Mouse (Mus musculus) spleen, adult 2 months (tissue): ENCODE results near the gene Zbtb24. TPM values are rescaled to one million over a fixed set of nuclear protein-coding genes. Genes with fewer than 3 reads are reported as not detected.

Source experiments
- DNase-seq, 2 experiments: peaks; one replicate each; pipeline versions ENCODE4 v3.0.0 to v3.0.0-alpha.2; 2012 to 2021; ENCODE audit warnings: low spot score in 2 of 2, low read depth in 1 of 2
- H3K27ac ChIP-seq: fragments of 200-500 bp; 2 replicates; pipeline ENCODE4 v1.5.1; 2012; ENCODE audit warnings: low read length, inconsistent platforms; ENCODE audit not compliant: insufficient read depth
- H3K27me3 ChIP-seq: fragments of 200-500 bp; 2 replicates; pipeline ENCODE4 v1.6.1; 2012; ENCODE audit warnings: mild to moderate bottlenecking, moderate library complexity, low read length, inconsistent platforms; ENCODE audit not compliant: control insufficient read depth, insufficient read depth
- H3K36me3 ChIP-seq: fragments of 200-500 bp; 2 replicates; pipeline ENCODE4 v1.6.1; 2012; ENCODE audit warnings: mild to moderate bottlenecking, low read length, inconsistent platforms; ENCODE audit not compliant: control insufficient read depth, insufficient read depth
- H3K4me1 ChIP-seq: fragments of 200-500 bp; 2 replicates; pipeline ENCODE4 v1.6.1; 2011; ENCODE audit warnings: inconsistent platforms; ENCODE audit not compliant: control insufficient read depth, insufficient read depth, insufficient read length
- H3K4me3 ChIP-seq: fragments of 200-500 bp; 2 replicates; pipeline ENCODE4 v1.5.1; 2011; ENCODE audit warnings: mild to moderate bottlenecking, inconsistent platforms; ENCODE audit not compliant: insufficient read depth, insufficient read length; ENCODE audit errors: extremely low read depth
- CTCF ChIP-seq: fragments of 200-500 bp; IDR thresholded peaks from 2 replicates; pipeline ENCODE4 v1.5.1; 2011; ENCODE audit warnings: mild to moderate bottlenecking, inconsistent platforms; ENCODE audit not compliant: insufficient read depth, insufficient read length, insufficient replicate concordance; ENCODE audit errors: extremely low read depth
- POLR2A ChIP-seq: fragments of 200-500 bp; IDR thresholded peaks from 2 replicates; pipeline ENCODE4 v1.6.1; 2011; ENCODE audit warnings: low read depth, low read length, inconsistent platforms
- WGBS: fragments of 180-500 bp; shearing (Covaris S2); methylation state at CpG from one replicate; pipeline ENCODE4 v1.1.7; 2018; 5-methylcytosine and 5-hydroxymethylcytosine counted together
- polyA plus RNA-seq: library from polyadenylated mRNA; depleted of rRNA; stranded (reverse); fragments of >200 nt; gene quantifications from 2 replicates; pipeline ENCODE4 v1.2.3, GENCODE M21; 2012

Zbtb24 gene
- polyA plus RNA-seq, 1 experiment, result 13.2 TPM

DNA sequence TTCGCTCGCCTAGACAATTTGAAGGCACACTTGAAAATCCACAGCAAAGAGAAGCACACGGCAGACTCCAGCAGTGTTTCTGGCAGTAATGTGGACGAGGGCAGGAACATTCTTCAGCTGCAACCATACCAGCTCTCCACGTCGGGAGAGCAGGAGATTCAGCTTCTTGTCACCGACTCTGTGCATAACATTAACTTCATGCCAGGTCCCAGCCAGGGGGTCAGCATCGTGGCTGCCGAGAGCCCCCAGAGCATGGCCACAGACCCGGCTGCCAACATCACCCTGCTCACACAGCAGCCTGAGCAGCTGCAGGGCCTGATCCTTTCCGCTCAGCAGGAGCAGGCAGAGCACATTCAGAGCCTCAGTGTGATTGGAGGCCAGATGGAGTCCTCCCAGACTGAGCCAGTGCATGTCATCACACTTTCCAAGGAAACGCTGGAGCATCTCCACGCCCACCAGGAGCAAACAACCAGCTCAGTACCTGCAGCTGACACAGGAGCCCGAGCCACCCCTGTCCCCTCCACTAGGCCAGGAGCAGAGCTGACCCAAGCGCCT lies 14.3 kb downstream of the Zbtb24 start:
- Histone ChIP-seq H3K27me3 (no peaks in the 10 kb centered on the region), H3K4me1 (no peaks in the 10 kb centered on the region), H3K36me3 (peaks cover 19% of the 10 kb centered on the region), H3K27ac (no peak overlapping the region), H3K4me3 (no peak overlapping the region)
- no peak for TF ChIP-seq CTCF
- no peak for TF ChIP-seq POLR2A
- DNase-seq, result no peak
- 91% methylated on average over 15 of the region's 15 CpGs for whole genome bisulfite sequencing

DNA sequence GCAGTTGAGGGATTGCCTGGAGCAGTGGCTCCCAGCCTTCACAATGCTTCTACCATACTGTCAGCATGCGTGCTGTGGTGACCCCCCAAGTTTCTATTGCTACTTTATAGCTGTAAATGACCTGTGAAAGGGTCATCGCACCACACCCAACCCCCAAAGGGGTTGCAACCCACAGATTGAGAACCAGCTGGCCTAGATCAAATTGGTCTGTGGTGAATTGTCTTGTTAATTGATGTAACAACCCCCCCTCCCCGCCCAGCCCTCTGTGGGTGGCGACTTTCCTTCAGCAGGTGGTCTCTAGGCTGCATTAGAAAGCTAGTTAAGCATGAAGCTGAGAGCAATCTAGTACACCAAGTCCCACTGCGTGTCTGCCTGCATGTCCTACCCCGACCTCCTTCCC lies 17.1 kb downstream of the Zbtb24 start:
- 91% methylated on average over 6 of the region's 6 CpGs for WGBS
- no peak for DNase-seq
- Histone ChIP-seq H3K27ac (no peak overlapping the region), H3K4me3 (no peak overlapping the region), H3K36me3 (peaks cover 16% of the 10 kb centered on the region), H3K27me3 (no peaks in the 10 kb centered on the region), H3K4me1 (no peaks in the 10 kb centered on the region)
- no peak for TF ChIP-seq CTCF
- TF ChIP-seq POLR2A, result no peak

DNA sequence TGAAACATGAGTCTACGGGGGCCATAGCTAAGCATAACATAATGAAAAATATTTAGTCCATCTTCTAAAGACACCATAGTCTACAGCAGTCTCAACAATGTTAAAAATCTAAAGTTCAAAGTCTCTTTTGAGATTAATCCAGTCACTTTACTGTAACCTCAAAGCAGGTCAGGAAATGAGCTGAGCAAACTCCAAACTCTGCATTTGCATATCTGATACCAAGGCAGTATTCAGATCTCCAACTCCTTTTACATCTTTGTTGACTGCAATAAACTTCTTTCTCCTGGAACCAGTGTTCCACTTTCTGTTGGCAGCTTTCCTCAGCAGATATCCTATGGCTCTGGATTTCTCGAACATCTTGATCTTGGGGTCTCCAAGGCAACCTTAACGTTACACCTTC lies 20.5 kb downstream of the Zbtb24 start:
- Histone ChIP-seq H3K4me3 (no peak overlapping the region), H3K4me1 (peaks cover 18% of the 10 kb centered on the region; the same call in 1 of the 2 replicates), H3K36me3 (peaks cover under 1% of the 10 kb centered on the region; the same call in 1 of the 2 replicates), H3K27me3 (no peaks in the 10 kb centered on the region), H3K27ac (no peak overlapping the region)
- TF ChIP-seq POLR2A (no peak), CTCF (no peak)
- WGBS, result 85% methylated on average over 3 of the region's 3 CpGs
- no peak for DNase-seq

DNA sequence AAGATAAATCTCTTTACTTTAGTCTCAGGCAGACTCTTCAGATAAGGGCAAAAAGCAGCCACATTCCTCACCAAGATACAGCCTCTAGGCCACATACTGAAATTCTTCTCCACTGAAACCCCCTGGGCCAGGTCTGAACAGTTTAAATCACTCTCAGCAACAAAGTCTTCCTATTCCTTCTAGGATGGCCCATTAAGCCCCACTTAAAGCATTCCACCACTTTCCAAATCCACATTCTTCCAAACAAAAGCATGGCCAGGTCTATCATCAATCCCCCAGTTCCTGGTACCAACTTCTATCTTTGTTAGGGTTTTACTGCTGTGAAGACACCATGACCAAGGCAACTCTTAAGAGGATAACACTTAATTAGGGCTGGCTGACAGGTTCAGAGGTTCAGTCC lies 22.4 kb downstream of the Zbtb24 start:
- Histone ChIP-seq H3K27ac (peak overlapping the region; percentile 76), H3K27me3 (no peaks in the 10 kb centered on the region), H3K4me1 (peaks cover 18% of the 10 kb centered on the region; the same call in 1 of the 2 replicates), H3K36me3 (no peaks in the 10 kb centered on the region; the same call in 1 of the 2 replicates), H3K4me3 (no peak overlapping the region)
- no peak for TF ChIP-seq POLR2A
- TF ChIP-seq CTCF, result no peak
- no peak for DNase-seq

DNA sequence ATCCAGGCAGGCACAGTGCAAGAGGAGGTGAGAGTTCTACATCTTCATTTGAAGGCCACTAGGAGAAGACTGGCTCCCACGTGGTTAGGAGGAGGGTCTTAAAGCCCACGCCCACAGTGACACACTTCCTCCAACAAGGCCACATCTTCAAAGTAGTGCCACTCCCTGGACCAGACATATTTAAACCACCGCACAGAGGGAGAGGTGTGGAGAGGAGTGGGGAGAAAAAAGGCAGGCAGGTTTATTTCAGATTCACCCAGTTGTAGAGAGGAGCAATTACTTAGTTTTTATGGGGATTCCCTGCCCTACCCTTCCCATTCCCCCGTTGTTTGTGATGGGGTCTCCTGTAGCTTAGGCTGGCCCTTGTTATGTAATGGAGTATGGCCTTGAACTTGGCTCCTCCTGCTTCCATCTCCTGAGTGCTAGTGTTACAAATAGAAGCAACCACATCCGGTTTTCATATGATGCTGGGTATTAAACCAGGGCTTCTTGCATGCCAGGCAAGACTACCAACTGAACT lies 22.8 kb downstream of the Zbtb24 start:
- 42% methylated on average over 5 of the region's 5 CpGs for WGBS
- peak overlapping the region; percentile 76 for H3K27ac ChIP-seq
- no peak overlapping the region for H3K4me3 ChIP-seq

DNA sequence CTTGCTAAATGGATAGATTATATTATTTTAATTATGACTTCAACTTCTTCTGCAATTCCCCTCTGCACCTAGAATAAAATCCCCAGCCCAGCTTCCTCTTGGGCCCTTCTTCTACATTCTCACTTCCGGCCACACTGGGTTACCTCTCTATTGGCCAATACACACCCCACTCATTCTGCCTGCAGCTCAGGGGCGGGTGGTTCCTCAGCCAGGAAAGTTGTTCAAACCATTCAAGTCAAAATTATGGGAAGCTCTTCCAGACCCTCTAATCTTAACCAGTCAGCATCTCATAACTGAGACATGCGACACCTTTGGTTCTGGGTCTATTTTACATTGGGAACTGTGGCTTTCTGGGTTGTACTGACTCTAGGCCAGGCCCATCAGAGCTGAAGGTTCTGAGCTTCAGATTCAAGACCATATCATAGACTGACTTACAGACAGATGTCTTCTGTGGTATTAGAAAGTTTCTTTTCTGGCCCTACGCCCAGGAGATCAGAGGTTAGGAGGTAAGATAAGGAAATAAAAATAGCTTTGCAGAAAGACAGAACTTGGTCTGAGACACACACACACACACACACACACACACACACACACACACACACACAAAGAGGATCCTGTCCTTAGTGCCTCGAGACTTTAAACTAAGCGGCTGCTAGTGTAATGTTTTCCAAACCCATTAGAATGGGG lies 23.7 kb downstream of the Zbtb24 start:
- peak in 1 of 2 experiments; percentile 67 for DNase-seq
- Histone ChIP-seq H3K36me3 (peaks cover 9% of the 10 kb centered on the region), H3K4me1 (peaks cover 24% of the 10 kb centered on the region; the same call in 1 of the 2 replicates), H3K27me3 (no peaks in the 10 kb centered on the region), H3K27ac (peak overlapping the region; percentile 76), H3K4me3 (no peak overlapping the region)
- WGBS, result 14% methylated on average over 6 of the region's 6 CpGs
- no peak for TF ChIP-seq CTCF
- TF ChIP-seq POLR2A, result no peak

More for the DNA sequence above, 22.8 kb downstream of the Zbtb24 start:
- no peaks in the 10 kb centered on the region for H3K27me3 ChIP-seq
- peaks cover under 1% of the 10 kb centered on the region; the same call in 1 of the 2 replicates for H3K36me3 ChIP-seq
- DNase-seq, result no peak
- no peak for TF ChIP-seq CTCF
- no peak for TF ChIP-seq POLR2A
- H3K4me1 ChIP-seq, result peaks cover 23% of the 10 kb centered on the region; the same call in 1 of the 2 replicates
